Mouse (Mus musculus) layer of hippocampus, adult 9-10 months (tissue): Measurements from ENCODE around the gene Ldhal6b.

ENCODE experiments used
- DNase-seq: peaks from one replicate; pipeline ENCODE4 v3.0.0; 2022; ENCODE audit warnings: low spot score

Gene Ldhal6b

DNA sequence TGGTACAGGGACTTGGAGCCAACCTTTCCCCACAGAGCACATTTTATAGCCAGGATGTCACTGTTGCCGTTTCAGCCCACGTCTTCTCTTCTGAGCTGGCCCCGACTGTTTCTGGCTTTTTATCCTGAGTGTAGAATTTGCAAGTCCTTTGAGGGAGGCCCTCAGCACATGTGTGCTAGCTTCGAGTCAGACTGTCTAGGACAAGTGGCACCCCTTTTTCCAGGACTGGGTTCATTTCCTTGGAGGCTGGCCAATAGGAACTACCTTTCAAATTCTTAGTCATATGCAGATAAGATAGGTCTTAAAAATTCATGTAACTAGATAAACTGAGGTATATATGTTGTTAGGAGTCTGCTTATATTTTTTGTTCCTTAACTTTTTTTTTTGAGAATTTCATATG is 8.2 kb downstream of the Ldhal6b start:
- DNase-seq, result no peak

DNA sequence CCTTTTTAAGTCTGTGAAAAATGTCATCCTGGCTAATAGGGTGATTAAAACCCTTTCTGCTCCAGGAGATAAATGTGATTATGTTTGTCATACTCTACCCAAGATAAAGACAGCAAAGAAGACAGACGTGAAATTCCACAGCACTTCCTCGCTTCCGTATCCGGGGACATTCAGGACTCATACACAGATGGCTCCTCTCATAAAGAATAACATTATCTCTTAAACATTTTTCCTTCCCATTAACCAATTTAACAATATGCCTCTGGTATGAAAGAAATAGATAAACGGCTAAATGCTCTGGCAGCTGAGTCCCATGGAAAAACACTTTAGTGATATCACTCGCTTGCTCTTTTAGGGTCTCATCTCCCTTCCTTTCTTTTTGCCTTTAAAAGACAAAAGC is 11.5 kb downstream of the Ldhal6b start:
- DNase-seq, result no peak

DNA sequence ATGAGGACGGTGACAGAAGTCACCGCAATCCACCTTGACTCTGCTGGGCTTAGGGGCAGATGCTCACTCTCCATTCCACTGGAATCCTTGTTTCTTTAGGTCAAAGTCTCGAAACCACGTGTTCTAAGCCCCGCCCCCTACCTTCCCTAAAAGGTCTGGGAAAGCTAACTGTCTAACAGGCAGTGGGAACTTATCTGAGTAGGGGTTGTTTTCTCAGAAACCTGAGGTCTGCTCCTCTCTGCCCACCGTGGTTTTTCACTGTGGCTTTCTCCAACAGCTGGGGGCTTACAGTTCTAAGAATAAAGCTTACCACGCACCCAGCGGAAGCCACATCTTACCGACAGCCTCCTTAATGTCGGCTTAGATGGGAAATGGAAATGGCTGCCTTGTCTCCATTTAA is 12.0 kb downstream of the Ldhal6b start:
- DNase-seq, result no peak

DNA sequence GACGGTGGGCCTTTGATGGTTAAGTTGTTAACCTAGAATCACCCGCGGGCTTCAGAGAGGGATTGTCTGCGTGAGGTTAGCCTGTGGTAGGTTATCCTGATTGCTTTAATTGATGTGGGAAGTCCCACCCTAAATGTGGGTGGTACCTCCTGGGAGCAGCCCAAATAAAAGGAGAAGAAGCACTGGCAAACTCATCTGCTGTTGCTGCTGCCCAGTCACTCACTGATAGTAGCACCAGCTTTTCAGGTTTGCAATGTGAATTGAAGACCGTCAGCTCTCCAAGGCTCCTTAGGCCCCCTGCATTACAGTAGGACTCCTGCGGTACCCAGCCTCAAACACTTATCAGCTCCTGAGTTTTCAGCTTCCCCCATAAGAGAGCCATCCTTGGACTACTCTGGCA is 14.7 kb downstream of the Ldhal6b start:
- DNase-seq, result no peak

DNA sequence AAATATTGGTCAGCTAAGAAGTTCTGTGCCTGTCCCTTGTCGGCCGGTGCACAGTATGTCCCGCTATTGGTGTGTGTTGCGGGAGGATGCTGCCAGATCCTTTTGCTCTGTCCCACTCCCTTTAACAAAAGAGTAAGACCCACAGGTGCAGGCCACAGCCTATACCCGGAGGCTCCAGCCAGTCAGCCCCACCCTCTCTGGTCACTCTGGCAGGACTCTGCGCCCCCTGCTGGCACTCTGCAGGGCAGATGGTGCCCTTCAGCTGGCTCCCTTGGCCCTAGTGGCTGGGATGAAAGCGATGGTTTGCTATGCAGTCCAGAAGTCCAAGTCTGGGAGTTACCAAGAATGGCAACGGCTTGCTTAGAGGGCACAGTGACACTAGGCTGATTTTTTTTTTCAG is 15.9 kb downstream of the Ldhal6b start:
- DNase-seq, result peak; percentile 39

DNA sequence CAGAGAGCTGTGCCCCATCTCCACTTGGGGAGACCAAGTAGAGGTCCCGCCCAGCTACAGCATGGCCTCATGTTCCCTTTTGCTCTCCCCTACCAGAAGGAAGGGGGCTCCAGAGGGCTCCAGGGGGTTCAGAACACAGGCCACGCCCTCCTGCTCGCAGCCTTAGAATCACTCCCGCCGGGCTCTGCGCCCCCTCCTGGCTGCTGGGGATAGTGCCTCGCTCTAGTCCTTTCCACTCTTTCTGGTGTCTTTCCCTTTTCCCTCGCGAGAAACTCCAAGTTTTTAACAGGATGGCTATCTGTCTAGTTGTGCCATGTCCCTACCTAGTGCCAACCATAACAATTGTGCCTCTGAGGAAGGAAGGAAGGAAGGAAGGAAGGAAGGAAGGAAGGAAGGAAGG is 16.5 kb downstream of the Ldhal6b start:
- DNase-seq, result no peak

DNA sequence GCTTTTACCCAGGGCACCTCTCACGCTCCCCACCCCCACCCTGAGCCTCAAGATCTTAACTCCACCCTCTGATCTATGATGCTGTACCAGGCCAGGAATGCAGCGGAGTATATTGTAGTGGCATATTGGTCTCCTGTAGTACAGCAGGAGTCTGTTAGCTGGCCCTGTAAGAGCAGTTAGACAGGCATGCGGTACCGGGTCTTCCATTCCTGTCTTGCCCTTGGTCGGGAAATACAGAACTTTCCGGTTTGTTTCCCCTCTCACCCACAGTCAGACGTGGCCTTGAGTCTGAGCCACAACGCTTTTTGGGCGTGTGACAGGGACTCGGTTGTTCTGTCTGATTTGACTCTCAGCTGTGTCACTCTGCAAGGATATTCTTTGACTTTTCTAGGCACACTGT is 17.3 kb downstream of the Ldhal6b start:
- no peak for DNase-seq

DNA sequence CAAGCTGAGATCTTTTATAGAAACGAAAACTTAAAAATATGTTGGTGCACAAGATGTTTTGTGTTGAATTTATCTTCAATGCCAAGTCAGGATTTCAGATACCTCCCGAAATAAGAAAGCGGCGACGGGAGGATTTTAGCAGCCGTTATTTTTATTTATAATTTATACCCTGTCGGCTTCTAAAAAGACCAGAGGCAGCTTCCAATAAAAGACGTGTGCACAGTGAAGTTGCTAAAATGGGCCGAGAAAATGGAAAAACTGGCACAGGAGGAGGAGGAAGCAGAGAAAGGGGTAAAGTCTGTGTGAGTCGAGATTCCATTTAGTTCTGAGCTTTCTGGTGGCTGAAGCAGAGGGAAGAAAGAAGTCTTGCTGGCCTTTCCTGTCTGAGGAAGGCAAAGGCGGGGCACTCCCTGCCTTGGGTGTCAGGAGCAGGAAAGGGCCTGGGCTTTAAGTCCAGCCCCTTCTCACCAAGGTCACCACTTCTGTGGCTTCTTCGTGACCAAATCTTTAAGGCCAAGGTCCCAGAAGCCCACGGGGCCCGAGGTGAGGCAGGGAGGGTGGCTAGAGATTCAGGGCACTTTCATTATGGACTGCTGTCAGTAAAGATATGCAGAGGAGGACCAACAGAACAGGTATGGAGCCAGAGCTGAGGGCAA is 18.0 kb downstream of the Ldhal6b start:
- DNase-seq, result no peak

DNA sequence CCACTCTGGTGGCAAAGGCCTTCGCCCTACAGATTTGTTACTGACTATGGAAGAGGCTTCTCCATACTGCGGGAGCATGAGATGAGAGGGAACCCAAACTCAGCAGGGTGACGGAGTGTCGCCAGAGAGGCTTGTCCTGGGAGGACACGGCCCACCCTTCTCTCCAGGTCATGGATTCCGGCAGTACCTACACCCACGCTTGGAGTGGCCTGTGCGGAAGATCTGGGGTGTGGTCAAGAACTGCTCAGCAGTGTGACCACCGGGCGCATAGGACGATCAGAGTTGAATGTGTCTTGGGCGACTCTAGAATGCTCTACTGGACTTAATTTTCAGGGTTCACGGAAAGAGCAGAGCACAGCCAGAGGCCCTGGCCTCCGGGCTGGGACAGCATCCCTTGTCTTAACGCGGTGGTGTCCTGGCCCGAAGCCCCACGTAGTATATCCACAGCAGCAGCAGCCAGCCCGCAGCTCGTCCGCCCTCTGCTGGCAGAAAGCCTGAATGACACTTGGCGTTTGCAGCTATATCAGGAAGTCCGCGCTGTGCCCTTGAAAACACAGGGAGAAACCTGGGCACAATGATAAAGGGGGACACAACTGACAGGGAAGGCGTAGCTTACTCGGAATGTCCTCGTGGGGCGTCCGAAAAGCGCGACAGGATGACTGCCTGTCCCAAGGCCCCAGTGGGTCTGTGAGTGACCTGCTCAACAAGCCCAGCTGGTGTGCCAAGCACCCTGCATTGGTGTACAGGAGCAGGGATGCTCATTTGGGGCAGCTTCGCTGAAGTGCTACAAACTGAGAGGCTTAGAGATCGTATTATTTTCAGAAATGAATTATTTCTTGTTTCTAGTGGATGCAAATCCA is 21.2 kb downstream of the Ldhal6b start:
- DNase-seq, result peak; percentile 75

DNA sequence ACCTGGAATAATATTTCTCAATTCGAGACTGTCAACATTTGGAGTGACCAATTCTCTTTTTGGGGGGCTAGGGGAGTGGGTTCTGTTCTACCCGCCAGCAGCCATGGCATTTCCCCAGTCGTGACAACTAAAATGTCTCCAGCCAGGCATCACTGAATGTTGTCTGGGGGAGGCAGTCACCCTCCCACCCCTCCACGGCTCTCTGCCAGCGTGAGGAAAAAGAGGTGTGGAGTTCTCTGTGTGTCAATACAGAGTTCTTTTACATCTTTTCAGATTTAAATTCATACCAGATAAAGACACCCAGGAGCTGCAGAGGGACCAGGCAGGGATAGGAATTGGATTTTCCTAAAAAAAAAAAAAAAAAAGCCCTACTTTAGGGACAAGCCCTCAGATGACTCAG is 22.4 kb downstream of the Ldhal6b start:
- DNase-seq, result no peak

DNA sequence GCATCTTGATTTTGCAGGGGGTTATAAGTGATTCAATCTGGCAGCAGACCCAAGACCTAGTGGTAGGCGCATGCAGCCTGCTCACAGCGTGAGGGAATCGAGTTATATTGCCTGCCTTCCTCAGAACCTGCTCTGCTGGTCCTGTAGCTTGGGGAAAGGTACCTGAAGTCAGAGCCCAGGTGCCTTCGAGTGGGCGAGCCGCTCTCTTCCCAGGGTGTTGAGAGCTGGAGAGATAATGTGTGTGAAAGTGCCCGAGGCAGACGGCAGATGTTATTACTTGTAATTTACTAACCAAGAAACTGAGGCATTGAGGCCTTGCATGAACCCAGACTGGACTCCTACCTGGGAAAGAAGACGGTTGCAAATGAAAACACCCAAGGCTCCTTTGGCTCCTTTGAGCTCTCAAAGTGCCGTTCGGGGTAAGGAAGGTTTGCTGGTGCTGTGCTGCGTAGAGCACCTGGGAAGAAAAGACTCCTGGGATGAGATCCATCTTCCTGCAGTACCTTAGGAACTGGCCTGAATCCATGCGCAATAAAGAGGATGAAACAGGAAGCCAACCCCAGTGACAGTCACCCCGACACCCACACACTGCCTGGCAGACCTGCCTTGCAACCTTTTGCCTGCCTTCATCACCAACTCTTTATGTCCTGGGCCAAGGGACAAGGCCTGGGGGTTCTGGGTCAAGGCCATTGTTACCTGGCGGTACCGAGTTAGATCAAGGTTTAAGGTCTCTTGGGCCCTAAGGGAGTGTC is 22.9 kb downstream of the Ldhal6b start:
- DNase-seq, result no peak

DNA sequence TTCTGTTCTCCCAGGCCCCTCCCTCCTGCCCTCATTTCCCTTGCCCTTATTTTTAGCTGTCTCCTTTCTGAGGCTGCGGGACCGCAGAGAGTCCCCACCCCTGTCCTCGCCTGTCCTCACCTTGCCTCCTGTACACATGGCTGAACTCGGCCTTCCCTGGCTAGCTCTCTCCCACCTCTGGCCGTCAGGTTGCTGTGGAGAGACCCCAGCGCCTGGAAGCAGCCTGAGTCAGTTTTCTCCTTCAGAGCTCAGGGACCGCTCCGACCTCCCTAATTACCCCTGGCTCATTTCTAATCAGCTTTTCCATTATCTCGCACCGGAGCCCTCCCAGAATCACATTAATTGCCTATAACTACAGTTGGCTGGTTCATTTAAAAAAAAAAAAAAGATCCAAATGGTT is 27.9 kb downstream of the Ldhal6b start:
- DNase-seq, result no peak

DNA sequence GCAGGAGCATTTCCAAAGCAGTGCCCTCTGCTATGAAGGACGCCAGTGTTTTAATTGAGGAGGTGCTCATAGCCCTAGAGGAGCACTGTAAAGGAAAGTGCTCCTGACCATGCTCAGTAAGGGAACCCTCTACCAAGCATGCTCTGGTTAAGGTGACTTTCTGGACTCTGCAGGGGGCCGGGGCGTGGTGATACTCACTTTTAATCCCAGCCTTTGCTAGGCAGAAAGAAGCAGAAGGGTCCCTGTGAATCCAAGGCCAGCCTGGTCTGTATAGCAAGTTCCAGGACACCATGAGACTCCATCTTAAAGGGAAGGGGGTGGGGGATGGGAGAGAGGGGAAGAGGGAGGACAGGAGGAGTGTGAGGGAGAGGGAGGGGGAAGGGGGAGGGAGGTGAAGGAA is 30.2 kb downstream of the Ldhal6b start:
- no peak for DNase-seq

DNA sequence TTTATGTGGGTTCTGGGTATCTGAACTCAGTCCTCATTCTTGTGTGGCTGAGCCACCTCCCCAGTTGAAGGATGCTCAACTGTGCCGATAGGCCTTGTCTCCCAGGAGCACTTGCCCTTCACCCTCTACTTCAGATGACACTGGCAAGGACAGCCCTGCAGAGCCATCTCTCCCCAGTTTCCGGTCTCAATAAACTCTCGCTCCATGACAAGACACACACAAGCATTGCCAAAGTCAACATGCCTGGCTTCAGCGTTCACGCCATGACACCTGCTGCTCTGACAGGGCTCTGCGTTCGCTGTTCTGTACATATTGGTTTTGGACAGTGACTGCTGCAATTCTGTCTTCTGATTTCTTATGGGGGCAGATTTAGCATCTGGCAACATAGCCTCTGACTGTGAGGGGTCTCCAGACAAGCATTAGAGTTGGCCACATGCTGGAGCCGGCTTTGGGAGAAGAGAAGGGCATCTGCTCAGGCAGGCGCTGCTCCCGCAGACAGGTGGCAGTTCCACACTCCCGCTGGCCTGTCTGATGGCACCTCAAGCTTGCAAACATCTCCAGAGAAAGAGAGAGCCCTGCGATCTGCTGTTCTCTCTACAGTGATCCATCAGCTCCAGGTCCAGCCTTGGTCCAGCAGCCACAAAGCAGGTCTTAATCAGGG is 31.6 kb downstream of the Ldhal6b start:
- DNase-seq, result no peak

DNA sequence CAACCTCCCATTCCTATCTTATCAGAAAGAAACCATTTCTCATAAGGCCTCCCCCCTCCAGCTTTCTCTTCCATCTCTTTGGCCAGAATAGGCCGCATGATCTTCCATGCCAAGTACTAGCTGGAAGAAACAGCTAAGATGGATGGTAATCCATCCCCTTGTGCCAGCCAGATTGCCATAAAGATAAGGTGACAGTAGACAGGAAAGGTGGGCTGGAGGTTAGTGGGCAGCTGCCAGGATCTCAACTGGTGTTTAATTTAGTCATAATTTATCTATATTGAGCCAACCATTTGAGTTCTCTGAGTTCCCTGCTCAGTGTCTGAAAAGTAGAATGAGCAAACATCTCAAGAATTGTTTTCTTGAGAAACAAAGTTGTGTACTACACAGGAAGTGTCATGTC is 32.9 kb downstream of the Ldhal6b start:
- no peak for DNase-seq

DNA sequence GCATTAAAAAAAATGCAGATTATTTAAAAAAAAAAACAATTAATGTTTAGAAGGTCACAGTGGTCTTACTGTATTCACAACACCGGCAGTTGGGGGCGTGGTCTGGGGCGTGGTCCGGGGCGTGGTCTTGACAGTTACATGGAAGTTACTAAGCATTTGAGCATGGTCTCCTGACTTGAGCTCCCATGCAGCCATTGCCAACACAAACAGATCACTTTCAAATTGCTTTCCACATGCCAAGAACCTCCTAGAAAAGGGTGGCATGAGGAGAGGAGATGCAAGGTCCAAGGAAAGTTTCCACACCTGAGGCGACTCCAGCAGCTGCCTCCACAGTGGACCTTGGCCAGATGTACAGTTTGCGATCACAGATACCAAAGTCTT is 40.6 kb downstream of the Ldhal6b start:
- no peak for DNase-seq

DNA sequence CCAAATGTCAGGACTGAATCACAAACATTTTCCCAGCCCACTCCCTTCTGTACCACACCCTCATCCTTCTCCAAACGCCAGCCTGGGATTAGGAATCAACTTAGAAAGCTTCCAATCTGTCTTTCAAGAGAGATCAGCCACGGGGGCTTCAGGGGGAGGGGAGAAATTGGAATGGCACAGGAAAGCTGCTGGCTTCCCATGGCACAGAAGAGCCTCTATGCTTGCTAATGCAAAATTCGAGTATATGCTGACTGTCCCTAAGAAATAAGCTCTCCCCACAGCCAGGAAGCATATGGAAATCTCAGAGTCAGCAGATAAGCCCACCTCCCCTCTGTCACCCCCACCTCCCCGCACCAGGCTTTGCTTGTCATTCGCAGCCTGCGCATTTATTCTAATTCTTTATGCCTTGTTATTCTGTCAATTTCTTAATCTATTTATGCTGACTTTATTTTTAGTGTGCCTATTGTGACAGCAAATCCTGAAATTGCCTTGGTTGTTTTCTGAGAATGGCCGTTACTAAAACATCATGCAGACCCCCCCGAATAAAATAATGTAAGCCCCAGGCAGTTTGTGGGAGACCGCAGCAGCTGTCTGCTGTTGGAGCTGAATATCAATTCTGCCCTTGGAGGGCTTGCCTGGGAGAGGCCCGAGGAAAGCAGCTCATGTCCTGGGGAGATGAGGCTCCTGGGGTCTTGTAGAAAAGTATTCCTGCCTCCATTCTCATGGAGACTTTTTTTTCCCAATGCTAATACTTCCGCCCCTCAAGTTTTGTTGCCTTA is 41.2 kb downstream of the Ldhal6b start:
- no peak for DNase-seq

DNA sequence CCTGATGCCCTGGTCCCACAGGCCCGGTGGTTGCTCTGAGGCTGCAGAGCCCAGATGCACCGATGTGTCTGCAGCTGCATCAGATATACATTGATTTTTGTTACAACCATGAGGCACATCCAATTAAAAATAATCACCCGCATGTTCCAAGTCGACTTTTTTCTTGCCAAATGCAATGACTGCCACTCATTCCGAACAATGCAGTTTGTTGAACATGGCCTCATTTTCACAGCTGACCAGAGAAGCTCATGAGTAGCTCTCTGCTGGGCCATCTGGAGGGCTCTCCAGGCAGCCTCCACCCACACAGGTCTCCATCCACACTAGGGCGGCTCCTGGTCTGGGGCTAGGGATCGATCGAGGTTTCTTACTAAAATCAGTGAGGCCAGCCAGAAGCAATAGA is 45.6 kb downstream of the Ldhal6b start:
- no peak for DNase-seq

DNA sequence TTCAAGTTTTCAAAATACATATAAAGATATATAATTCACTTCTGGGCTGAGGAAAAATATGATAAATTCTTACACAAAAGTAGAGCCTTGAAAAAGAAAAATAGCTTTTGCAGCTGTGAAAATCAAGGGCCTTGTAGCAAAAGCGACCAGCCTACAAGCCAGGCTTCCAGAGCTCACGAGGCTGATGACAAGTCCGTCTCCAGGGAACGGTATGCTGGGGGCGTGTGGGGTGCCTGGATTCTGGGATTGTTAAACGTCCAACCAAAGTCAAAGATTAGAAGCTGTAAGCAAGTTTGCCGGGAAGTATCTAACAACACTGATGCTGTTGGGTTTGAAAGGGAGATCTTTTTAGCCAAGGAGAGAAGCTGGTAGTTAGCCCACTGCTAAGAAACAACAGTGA is 47.0 kb downstream of the Ldhal6b start:
- no peak for DNase-seq

DNA sequence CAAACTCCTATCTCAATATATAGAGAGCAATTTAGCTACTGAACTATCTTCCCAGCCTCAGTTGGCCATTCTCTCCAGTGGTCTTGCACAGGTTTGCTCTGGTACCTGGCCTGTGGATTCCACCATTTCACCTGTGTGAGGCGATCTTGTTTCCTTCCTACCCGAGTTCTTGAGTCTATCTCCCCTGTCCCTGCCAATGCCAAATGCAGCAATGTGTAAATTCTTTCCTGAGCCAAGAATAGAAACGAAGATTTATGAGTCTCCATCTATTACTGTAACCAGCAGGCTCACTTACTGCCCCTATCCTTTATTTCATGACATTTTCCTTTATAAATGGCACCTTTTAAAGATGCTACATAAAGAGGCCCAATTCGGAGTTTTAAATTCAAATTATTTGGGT is 47.5 kb downstream of the Ldhal6b start:
- no peak for DNase-seq
